Mouse (Mus musculus) embryonic facial prominence, embryonic 12.5 days (tissue): ENCODE results near the gene Ak4. TPM values are rescaled to one million over a fixed set of nuclear protein-coding genes. Genes with fewer than 3 reads are reported as not detected.
"Not testable (repeated sequence)": the region's sequence is repeated elsewhere in the genome, so short reads cannot be mapped to it uniquely, and the experiment has no call there.

Experiments used
- ATAC-seq: fragments of 200-750 bp; cut with Nextera tagmentation; 2 replicates; pipeline ENCODE4 v1.8.0; 2017; ENCODE audit not compliant: insufficient number of reproducible peaks, insufficient read depth, low FRiP score, low TSS enrichment
- H3K27ac ChIP-seq: fragments of 300-500 bp; sonication (generic); 2 replicates; pipeline ENCODE4 v1.5.1; 2016; ENCODE audit warnings: mild to moderate bottlenecking
- H3K27me3 ChIP-seq: fragments of 300-500 bp; sonication (generic); 2 replicates; pipeline ENCODE4 v1.6.1; 2016; ENCODE audit warnings: mild to moderate bottlenecking, moderate library complexity
- H3K36me3 ChIP-seq: fragments of 300-500 bp; sonication (generic); 2 replicates; pipeline ENCODE4 v1.6.1; 2016; ENCODE audit warnings: mild to moderate bottlenecking
- H3K4me1 ChIP-seq: fragments of 300-500 bp; sonication (generic); 2 replicates; pipeline ENCODE4 v1.6.1; 2016
- H3K4me2 ChIP-seq: fragments of 300-500 bp; sonication (generic); replicated peaks from 2 replicates; pipeline ENCODE4 v1.6.1; 2016; ENCODE audit warnings: mild to moderate bottlenecking, moderate library complexity
- H3K4me3 ChIP-seq: fragments of 300-500 bp; sonication (generic); 2 replicates; pipeline ENCODE4 v1.5.1; 2016; ENCODE audit warnings: mild to moderate bottlenecking
- H3K9ac ChIP-seq: fragments of 300-500 bp; sonication (generic); 2 replicates; pipeline ENCODE4 v1.6.1; 2016; ENCODE audit warnings: mild to moderate bottlenecking, moderate library complexity
- H3K9me3 ChIP-seq: fragments of 300-500 bp; sonication (generic); 2 replicates; pipeline ENCODE4 v1.6.1; 2016; ENCODE audit warnings: mild to moderate bottlenecking, moderate library complexity
- WGBS: fragments of 180-500 bp; shearing (Covaris S2); methylation state at CpG from one replicate; pipeline ENCODE4 v1.1.7; 2016; 5-methylcytosine and 5-hydroxymethylcytosine counted together
- polyA plus RNA-seq: library from polyadenylated mRNA; unstranded; fragments of >200 nt; fragmentation: Nextera tagmentation; extraction: Ambion mirVana; gene quantifications from 2 replicates; pipeline ENCODE4 v1.2.1, GENCODE M21; 2016

Ak4 gene
- 10.2 and 11.4 TPM in 2 replicates for polyA plus RNA-seq

DNA sequence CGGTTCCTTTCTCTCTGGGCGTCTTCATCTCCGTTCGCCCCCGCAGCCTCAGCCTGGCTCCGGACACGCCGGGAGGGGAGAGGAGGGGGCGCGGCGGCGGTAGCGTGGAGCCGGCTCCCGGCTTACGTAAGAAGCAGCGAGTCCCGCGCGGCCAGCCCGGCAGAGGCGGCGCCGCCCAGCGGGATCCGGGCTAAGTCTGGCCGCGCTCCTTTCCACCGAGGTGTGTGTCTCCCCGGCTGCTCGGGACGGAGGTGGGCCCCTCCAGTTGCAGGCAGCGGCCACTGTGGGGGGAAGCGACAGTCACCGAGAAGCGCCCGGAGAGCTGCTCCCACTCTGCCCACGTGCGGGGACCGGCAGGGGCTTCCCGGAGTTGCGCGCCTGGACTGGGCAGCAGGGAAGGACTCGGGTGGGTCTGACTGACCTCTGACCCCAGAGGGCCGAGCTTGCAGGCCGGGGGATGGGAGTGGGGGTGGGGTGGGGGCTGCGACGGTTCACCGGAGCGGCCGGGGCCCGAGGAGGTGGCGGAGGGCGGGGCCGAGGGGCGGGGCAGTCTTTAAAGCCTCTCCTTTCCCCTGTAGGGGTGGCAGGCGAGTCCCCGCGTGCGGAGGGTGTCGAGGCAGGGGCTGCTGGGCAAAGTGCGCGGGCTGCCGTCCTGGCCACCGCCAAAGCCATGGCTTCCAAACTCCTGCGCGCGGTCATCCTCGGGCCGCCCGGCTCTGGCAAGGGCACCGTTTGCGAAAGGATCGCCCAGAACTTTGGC is at the start of gene Ak4:
TSS of gene Ak4 (plus strand) at position 127 of the 760 bp plus-strand sequence.
- WGBS, result under 1% methylated on average over 73 of the region's 74 CpGs
- no peaks in the 10 kb centered on the region for H3K4me1 ChIP-seq
- peak within 1 kb of the TSS; percentile 76 for H3K4me3 ChIP-seq
- peak within 1 kb of the TSS; percentile 75 for H3K9ac ChIP-seq
- H3K27ac ChIP-seq, result peak within 1 kb of the TSS; percentile 58
- H3K36me3 ChIP-seq, result no peaks in the 10 kb centered on the region
- H3K4me2 ChIP-seq, result peak within 1 kb of the TSS; percentile 86
- ATAC-seq, result peak; percentile 84
- no peaks in the 10 kb centered on the region for H3K9me3 ChIP-seq
- H3K27me3 ChIP-seq, result no peaks in the 10 kb centered on the region

DNA sequence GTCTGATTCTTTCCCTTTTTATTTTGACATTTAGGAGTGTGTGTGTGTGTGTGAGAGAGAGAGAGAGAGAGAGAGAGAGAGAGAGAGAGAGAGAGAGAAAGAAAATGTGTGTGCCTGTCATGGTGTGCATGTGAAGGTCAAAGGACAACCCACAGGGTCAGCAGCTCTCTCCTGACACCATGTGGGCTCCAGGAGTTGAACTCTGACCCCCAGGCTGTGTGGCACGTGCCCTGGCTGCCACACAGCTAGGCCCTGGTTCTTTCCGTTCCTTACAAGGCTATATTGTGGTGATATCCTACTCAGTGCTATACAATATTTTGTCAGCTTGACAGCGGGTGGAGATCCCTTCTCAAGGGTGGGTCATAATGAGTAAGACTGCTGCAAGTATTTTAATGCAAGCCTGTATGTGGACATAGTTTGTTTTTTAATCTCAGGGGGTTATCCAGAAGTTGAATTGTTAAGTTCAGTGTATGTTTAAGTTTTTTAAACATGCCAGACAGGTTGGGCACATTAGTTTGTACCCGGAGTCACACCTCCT is 49.3 kb upstream of the Ak4 start:
- Histone ChIP-seq H3K27ac (no peak overlapping the region), H3K4me2 (no peak overlapping the region), H3K36me3 (no peaks in the 10 kb centered on the region), H3K9me3 (no peaks in the 10 kb centered on the region), H3K4me3 (no peak overlapping the region), H3K9ac (no peak overlapping the region), H3K4me1 (no peaks in the 10 kb centered on the region), H3K27me3 (no peaks in the 10 kb centered on the region)
- 50% methylated on average over 4 of the region's 4 CpGs for WGBS
- ATAC-seq, result no peak

DNA sequence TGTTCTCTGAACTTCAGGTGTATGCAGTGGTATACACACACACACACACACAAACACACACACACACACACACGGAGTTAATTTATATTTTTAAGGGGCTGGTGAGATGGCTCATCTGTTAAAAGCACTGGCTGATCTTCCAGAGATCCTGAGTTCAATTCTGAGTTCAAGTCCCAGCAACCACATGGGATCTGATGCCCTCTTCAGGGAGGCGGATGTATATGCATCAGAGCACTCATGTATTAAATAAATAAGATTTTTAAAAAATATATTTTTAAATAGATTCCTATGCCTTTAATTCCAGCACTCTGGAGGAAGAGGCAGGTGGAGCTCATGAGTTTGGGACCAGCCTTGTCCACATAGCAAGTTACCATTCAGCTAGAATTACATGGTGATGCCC is 46.8 kb upstream of the Ak4 start:
- H3K27ac ChIP-seq, result no peak overlapping the region
- 75% methylated on average over 2 of the region's 2 CpGs for WGBS
- H3K36me3 ChIP-seq, result no peaks in the 10 kb centered on the region
- no peaks in the 10 kb centered on the region for H3K27me3 ChIP-seq
- no peak for ATAC-seq
- no peak overlapping the region for H3K4me3 ChIP-seq
- H3K9ac ChIP-seq, result no peak overlapping the region
- no peaks in the 10 kb centered on the region for H3K4me1 ChIP-seq
- no peaks in the 10 kb centered on the region for H3K9me3 ChIP-seq
- no peak overlapping the region for H3K4me2 ChIP-seq

DNA sequence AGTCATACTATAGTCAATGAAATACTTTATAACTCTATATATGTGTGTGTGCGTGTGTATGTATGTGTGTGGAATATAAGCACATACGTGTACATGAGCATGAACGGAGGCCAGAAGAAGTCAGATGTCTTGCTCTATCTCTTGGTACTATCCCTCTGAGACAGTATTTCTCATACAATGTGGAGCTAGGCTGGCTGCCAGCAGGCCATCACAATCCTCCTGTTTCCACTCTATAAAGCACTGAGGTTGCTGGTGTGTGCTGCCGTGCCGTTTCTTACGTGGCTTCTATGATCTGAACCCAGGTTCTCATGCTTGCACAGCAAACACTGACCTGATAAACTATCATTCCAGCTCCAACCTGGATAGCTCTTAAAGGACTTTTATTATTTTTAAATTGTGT is 46.3 kb upstream of the Ak4 start:
- no peaks in the 10 kb centered on the region for H3K36me3 ChIP-seq
- WGBS, result 92% methylated on average over 6 of the region's 6 CpGs
- ATAC-seq, result no peak
- no peak overlapping the region for H3K4me2 ChIP-seq
- H3K27me3 ChIP-seq, result no peaks in the 10 kb centered on the region
- no peak overlapping the region for H3K9ac ChIP-seq
- H3K27ac ChIP-seq, result no peak overlapping the region
- H3K9me3 ChIP-seq, result no peaks in the 10 kb centered on the region
- no peak overlapping the region for H3K4me3 ChIP-seq
- H3K4me1 ChIP-seq, result no peaks in the 10 kb centered on the region

DNA sequence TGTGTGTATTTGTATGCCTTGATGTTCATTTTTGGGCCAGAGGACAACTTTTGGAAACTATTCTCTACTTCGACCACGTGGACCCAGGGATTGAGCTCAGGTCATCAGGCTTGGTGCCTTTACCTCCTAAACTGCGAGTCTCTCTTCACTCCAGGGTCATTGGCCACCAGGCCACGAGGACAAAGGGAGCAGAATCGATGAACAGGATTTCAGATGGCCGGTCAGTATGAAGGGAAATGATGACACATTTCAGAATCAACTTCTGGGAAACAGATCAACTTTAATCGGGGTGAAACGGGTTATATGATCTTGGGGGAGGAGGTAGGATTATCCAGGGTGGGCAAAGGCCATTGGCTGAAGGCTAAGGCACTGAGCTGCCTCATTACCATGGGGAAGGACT is 45.0 kb upstream of the Ak4 start:
- no peak for ATAC-seq

DNA sequence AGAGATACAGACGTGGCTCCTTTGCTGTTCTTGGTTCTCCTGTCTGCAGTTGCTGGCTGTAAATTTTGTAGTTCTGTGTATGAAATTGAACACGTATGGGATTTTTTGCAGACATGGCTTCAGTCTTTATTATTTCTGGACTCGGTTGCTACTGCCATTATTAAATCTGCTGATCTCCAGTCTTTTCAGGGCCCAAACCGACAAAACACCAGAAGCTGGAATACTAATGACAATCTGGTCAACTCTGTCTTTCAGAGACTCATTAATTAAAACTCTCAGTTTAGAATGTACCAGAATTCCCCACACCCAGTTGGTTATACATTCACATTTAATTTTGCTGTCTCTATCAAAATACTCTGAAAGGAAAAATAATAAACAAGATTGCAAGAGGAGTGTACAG is 42.2 kb upstream of the Ak4 start:
- no peaks in the 10 kb centered on the region for H3K9me3 ChIP-seq
- WGBS, result 82% methylated on average over 4 of the region's 4 CpGs
- H3K27ac ChIP-seq, result no peak overlapping the region
- H3K4me2 ChIP-seq, result no peak overlapping the region
- no peak overlapping the region for H3K9ac ChIP-seq
- ATAC-seq, result no peak
- no peaks in the 10 kb centered on the region for H3K4me1 ChIP-seq
- H3K27me3 ChIP-seq, result no peaks in the 10 kb centered on the region
- no peaks in the 10 kb centered on the region for H3K36me3 ChIP-seq
- H3K4me3 ChIP-seq, result no peak overlapping the region

More for the DNA sequence above, 45.0 kb upstream of the Ak4 start:
- Histone ChIP-seq H3K27me3 (no peaks in the 10 kb centered on the region), H3K36me3 (no peaks in the 10 kb centered on the region), H3K9ac (no peak overlapping the region), H3K9me3 (no peaks in the 10 kb centered on the region), H3K4me2 (no peak overlapping the region), H3K4me1 (no peaks in the 10 kb centered on the region), H3K4me3 (no peak overlapping the region), H3K27ac (no peak overlapping the region)
- WGBS, result 73% methylated on average over 8 of the region's 8 CpGs

DNA sequence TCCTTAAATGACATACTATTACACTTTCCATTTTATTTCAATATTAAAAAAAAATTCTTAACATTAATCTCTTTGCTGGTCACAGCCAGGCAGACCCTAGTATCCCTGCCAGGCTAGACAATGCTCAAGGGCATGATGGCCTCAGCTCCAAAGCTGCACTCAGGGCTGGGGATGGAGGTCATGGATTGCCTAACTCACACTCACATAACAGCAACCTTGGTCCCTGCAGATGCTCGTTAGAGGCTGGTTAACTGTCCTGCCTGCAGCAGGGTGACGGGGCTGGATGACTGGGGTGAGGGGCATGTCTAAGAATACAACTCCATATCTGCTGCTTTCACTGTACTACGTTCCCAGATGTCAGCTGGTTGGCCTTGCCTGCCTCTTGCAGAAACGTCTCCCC is 40.8 kb upstream of the Ak4 start:
- Histone ChIP-seq H3K27me3 (no peaks in the 10 kb centered on the region), H3K4me3 (no peak overlapping the region), H3K9me3 (no peaks in the 10 kb centered on the region), H3K9ac (no peak overlapping the region), H3K4me1 (no peaks in the 10 kb centered on the region), H3K36me3 (no peaks in the 10 kb centered on the region), H3K4me2 (no peak overlapping the region), H3K27ac (no peak overlapping the region)
- 66% methylated on average over 4 of the region's 4 CpGs for WGBS
- ATAC-seq, result no peak

DNA sequence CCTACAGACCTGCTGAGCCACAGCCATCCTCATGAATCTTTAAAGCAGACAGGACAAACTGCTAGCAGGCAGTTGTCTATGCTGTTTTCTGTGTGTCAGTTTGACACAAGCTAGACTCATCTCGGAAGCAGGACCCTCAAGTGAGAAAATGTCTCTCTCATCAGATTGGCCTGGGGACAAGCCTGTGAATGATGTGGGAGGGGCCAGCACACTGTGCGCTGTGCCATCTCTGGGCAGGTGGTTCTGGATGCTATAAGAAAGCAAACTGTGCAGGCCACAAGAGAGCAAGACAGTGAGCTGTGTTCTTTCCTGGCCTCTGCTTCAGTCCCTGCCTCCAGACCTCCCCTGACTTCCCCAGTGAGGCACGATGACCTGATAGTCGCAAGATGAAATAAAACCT is 40.3 kb upstream of the Ak4 start:
- Histone ChIP-seq H3K36me3 (no peaks in the 10 kb centered on the region), H3K27ac (no peak overlapping the region), H3K4me2 (no peak overlapping the region), H3K4me1 (no peaks in the 10 kb centered on the region), H3K9me3 (no peaks in the 10 kb centered on the region), H3K4me3 (no peak overlapping the region), H3K9ac (no peak overlapping the region), H3K27me3 (no peaks in the 10 kb centered on the region)
- ATAC-seq, result no peak
- WGBS, result 82% methylated on average over 4 of the region's 4 CpGs

DNA sequence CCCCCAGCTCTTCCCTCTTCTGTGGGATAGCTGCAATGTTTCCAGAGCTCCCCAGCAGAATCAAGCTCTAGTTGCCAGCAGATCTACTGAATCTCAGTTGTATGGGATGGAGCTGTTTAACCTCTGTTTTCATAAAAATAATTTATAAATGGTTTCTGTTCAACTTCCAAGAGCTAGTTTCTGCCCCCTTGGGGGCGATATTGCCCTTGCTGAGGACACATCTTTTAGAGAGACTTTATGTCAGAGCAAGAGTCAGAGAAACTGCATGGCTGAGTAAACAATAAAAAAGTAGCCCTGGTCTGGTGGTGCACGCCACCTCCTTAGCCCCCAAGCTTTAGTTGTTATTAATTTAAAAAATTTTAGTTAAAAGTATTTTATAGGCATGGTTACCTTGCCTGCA is 34.1 kb upstream of the Ak4 start:
- H3K36me3 ChIP-seq, result no peaks in the 10 kb centered on the region
- 67% methylated on average over 2 of the region's 2 CpGs for WGBS
- no peak overlapping the region for H3K9ac ChIP-seq
- no peak overlapping the region for H3K4me3 ChIP-seq
- ATAC-seq, result no peak
- no peaks in the 10 kb centered on the region for H3K9me3 ChIP-seq
- H3K27me3 ChIP-seq, result no peaks in the 10 kb centered on the region
- H3K4me1 ChIP-seq, result no peaks in the 10 kb centered on the region
- H3K4me2 ChIP-seq, result no peak overlapping the region
- no peak overlapping the region for H3K27ac ChIP-seq

DNA sequence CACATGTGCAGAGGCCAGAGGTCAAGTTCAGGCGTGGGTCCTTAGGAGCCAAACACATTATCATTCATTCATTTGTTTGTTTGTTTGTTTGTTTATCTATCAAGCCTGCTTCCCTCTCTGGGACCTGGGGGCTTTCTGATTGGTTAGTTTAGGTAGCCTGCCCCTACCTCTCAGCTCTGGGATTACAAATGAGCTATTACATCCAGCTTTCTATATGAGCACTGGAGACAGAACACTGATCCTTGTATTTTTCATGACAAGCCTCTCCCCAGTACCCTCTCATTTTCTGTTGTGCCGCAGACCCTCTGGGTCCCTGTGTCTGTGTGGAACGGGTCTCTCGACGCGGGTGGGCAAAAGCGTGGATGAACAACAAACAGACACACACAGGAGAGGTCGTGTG is 30.8 kb upstream of the Ak4 start:
- ATAC-seq, result no peak
- no peak overlapping the region for H3K9ac ChIP-seq
- H3K36me3 ChIP-seq, result no peaks in the 10 kb centered on the region
- H3K27me3 ChIP-seq, result no peaks in the 10 kb centered on the region
- 83% methylated on average over 8 of the region's 8 CpGs for WGBS
- no peak overlapping the region for H3K4me3 ChIP-seq
- H3K27ac ChIP-seq, result no peak overlapping the region
- no peaks in the 10 kb centered on the region for H3K9me3 ChIP-seq
- no peak overlapping the region for H3K4me2 ChIP-seq
- H3K4me1 ChIP-seq, result no peaks in the 10 kb centered on the region

DNA sequence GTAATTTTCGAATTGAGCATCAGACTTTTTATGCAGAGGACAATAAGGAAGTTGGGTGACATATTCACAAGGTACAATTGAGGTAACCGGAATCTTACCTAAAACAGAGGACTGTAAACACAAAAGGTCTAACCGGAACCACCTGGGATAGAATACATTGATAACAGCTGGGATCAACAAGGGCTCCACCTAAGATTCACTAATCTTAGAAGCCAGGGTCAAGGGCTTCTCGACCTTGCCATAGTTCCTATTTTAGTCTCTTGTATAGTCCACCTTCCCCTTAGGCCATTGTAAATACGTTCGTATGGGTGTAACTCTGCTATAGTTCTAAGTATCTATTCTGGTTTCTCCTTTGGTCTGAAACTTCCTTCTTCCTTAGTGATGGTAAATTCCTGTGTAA is 30.4 kb upstream of the Ak4 start:
- not testable (repeated sequence) for H3K27me3 ChIP-seq, H3K9ac ChIP-seq, H3K36me3 ChIP-seq, H3K9me3 ChIP-seq, ATAC-seq, H3K4me1 ChIP-seq, H3K27ac ChIP-seq, H3K4me2 ChIP-seq, H3K4me3 ChIP-seq
- WGBS, result 72% methylated on average over 6 of the region's 6 CpGs

DNA sequence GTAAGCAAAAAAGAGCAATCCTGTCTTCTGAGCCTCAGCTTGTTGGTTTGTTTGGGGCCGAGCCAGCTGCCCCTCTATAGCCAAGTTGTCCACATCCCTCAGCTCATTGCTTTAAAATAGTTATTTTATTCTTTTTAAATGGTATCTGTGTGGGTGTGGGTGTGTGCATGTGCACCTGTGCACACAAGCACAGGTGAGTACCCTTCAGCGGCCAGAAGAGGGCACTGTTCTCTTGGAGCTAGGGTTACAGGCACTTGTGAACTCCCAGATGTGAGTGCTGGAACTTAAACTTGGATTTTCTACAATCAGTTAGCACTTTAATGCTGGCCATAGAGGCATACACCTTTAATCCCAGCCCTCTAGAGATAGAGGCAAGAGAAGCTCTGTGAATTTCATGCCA is 26.8 kb upstream of the Ak4 start:
- H3K36me3 ChIP-seq, result no peaks in the 10 kb centered on the region
- 47% methylated on average over 2 of the region's 2 CpGs for WGBS
- no peak overlapping the region for H3K4me3 ChIP-seq
- no peak for ATAC-seq
- no peaks in the 10 kb centered on the region for H3K27me3 ChIP-seq
- no peak overlapping the region for H3K4me2 ChIP-seq
- no peaks in the 10 kb centered on the region for H3K9me3 ChIP-seq
- no peak overlapping the region for H3K27ac ChIP-seq
- H3K9ac ChIP-seq, result no peak overlapping the region
- no peaks in the 10 kb centered on the region for H3K4me1 ChIP-seq
